Mouse (Mus musculus) small intestine, adult 2 months (tissue): ENCODE data around the gene Trabd2b. TPM values are rescaled to one million over a fixed set of nuclear protein-coding genes. Genes with fewer than 3 reads are reported as not detected.

Experiments
- H3K27ac ChIP-seq: fragments of 200-500 bp; 2 replicates; pipeline ENCODE4 v1.5.1; 2012; ENCODE audit warnings: low read depth, low read length, control low read depth, inconsistent platforms; ENCODE audit not compliant: insufficient read depth
- H3K27me3 ChIP-seq: fragments of 200-500 bp; 2 replicates; pipeline ENCODE4 v1.6.1; 2012; ENCODE audit warnings: mild to moderate bottlenecking, moderate library complexity, low read length, inconsistent platforms; ENCODE audit not compliant: control insufficient read depth, insufficient read depth
- H3K36me3 ChIP-seq: fragments of 200-500 bp; 2 replicates; pipeline ENCODE4 v1.6.1; 2012; ENCODE audit warnings: mild to moderate bottlenecking, low read length, control low read depth, inconsistent platforms; ENCODE audit not compliant: control insufficient read depth, insufficient read depth
- H3K4me1 ChIP-seq: fragments of 200-500 bp; 2 replicates; pipeline ENCODE4 v1.6.1; 2012; ENCODE audit warnings: low read length, inconsistent platforms, mixed read lengths; ENCODE audit not compliant: control insufficient read depth, insufficient read depth, insufficient read length
- H3K4me3 ChIP-seq: fragments of 200-500 bp; 2 replicates; pipeline ENCODE4 v1.5.1; 2012; ENCODE audit warnings: low read depth, mild to moderate bottlenecking, control low read depth, inconsistent platforms, low read length, moderate library complexity
- CTCF ChIP-seq: fragments of 200-500 bp; IDR thresholded peaks from 2 replicates; pipeline ENCODE4 v1.5.1; 2012; ENCODE audit warnings: low read depth, mild to moderate bottlenecking, control low read depth, inconsistent platforms, low read length, moderate library complexity, mixed read lengths; ENCODE audit not compliant: insufficient replicate concordance, insufficient read length; ENCODE audit errors: extremely low read depth
- POLR2A ChIP-seq: fragments of 200-500 bp; IDR thresholded peaks from 2 replicates; pipeline ENCODE4 v1.6.1; 2012; ENCODE audit warnings: low read depth, mild to moderate bottlenecking, control low read depth, inconsistent platforms, low read length, moderate library complexity
- WGBS: fragments of 180-500 bp; shearing (Covaris S2); methylation state at CpG from one replicate; pipeline ENCODE4 v1.1.7; 2018; 5-methylcytosine and 5-hydroxymethylcytosine counted together
- polyA plus RNA-seq: library from polyadenylated mRNA; depleted of rRNA; stranded (reverse); fragments of >200 nt; gene quantifications from 2 replicates; pipeline ENCODE4 v1.2.3, GENCODE M21; 2012

Gene Trabd2b
- polyA plus RNA-seq, 1 experiment = 0.32 TPM

DNA sequence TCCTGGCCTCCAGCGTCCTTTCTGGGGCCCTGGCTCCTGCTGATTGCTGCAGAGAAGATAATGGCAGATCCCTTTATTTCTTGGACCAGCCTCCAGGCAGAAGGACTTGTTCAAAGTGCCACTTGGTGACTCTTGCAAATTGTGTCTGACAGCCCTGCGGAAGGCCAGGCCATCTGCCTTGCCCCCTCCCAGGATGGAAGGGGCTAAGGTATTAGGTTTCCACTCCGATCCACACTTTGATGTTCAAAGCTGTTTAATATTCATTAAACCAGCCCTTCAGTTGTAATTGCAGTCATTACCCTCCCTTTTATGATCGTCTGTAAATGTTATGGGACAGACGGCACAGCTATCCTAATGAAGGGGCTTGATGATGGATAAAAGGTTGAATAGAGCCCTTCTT lies 75.0 kb downstream of the Trabd2b start:
- H3K36me3 ChIP-seq = no peaks in the 10 kb centered on the region
- H3K4me1 ChIP-seq = no peaks in the 10 kb centered on the region
- no peak overlapping the region for H3K4me3 ChIP-seq
- WGBS = 50% methylated on average over 5 of the region's 5 CpGs
- no peaks in the 10 kb centered on the region for H3K27me3 ChIP-seq
- TF ChIP-seq POLR2A = no peak
- TF ChIP-seq CTCF = no peak
- H3K27ac ChIP-seq = no peak overlapping the region

DNA sequence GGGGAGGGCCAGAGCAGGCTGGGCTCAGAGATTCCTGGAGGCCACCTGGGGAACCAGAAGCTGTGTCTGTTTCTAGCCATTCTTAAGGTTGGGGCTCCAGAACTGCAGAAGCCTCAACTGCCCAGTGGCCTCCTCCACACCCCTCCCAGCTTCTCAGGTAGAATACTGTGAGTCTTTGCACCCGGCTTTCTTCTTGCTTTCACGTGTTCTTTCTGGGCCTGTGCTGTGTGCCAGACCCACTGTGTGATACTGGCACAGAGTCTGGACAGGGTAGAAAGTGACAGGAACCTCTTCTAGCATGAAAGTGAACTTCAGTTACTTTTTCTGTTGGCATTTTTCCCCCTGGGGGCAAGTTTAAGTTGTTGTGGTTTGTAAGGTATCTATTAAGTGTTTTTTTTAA lies 77.6 kb downstream of the Trabd2b start:
- no peak overlapping the region for H3K4me3 ChIP-seq
- no peaks in the 10 kb centered on the region for H3K36me3 ChIP-seq
- no peaks in the 10 kb centered on the region for H3K27me3 ChIP-seq
- TF ChIP-seq CTCF (no peak), POLR2A (no peak)
- WGBS = 67% methylated on average over 2 of the region's 2 CpGs
- 0 out of 2 replicates have a peak, but pooled peaks cover 2% of the 10 kb centered on the region for H3K4me1 ChIP-seq
- H3K27ac ChIP-seq = no peak overlapping the region

GRCm38 (mm10) chr4:114485996-114486395 lies 79.5 kb downstream of the Trabd2b start:
- no peaks in the 10 kb centered on the region for H3K36me3 ChIP-seq
- no peaks in the 10 kb centered on the region for H3K27me3 ChIP-seq
- TF ChIP-seq CTCF (no peak), POLR2A (no peak)
- 0 out of 2 replicates have a peak, but pooled peaks cover 2% of the 10 kb centered on the region for H3K4me1 ChIP-seq
- 72% methylated on average over 5 of the region's 5 CpGs for WGBS
- H3K27ac ChIP-seq = no peak overlapping the region
- H3K4me3 ChIP-seq = no peak overlapping the region

DNA sequence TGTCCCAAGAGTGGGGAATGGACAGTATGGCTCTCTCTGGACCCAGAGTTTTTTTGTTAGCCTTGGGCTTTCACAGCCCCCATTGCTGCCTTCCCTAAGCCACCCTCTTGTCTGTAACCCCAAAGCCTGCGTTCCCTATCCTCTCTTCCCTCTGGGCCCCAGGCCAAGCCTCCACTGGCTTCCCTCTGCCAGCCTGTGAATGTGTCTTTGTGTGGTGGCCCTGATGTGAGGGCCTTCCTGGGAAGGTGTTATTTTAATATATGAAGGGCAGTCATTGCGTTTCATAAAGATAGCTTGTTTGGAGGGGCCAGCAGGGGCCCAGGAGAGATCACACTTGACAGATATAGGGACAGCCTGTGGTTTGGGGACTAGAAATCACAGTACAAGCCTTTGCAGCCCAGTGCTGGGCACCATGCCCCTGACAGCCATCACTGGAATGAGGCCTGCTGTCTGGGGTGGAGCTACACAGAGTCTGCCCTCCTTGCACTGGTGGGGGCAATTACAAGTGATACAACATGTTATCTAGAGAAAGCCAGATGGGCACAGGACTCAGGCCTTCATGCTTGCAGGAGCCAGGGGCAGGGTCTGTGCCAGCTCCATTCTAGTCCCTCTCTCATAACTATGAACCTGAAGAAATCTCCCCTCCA lies 80.5 kb downstream of the Trabd2b start:
- Histone ChIP-seq H3K27me3 (no peaks in the 10 kb centered on the region), H3K36me3 (no peaks in the 10 kb centered on the region), H3K27ac (no peak overlapping the region), H3K4me3 (no peak overlapping the region), H3K4me1 (0 out of 2 replicates have a peak, but pooled peaks cover 2% of the 10 kb centered on the region)
- TF ChIP-seq POLR2A = no peak
- TF ChIP-seq CTCF = no peak
- WGBS = 52% methylated on average over 2 of the region's 2 CpGs

- Histone ChIP-seq H3K4me1 (0 out of 2 replicates have a peak, but pooled peaks cover 2% of the 10 kb centered on the region), H3K36me3 (no peaks in the 10 kb centered on the region), H3K27ac (no peak overlapping the region), H3K4me3 (no peak overlapping the region), H3K27me3 (no peaks in the 10 kb centered on the region)
- 68% methylated on average over 3 of the region's 3 CpGs for WGBS
- TF ChIP-seq CTCF (no peak), POLR2A (no peak)
Measured at GRCm38 (mm10) chr4:114487701-114488100, 81.2 kb downstream of the Trabd2b start.

DNA sequence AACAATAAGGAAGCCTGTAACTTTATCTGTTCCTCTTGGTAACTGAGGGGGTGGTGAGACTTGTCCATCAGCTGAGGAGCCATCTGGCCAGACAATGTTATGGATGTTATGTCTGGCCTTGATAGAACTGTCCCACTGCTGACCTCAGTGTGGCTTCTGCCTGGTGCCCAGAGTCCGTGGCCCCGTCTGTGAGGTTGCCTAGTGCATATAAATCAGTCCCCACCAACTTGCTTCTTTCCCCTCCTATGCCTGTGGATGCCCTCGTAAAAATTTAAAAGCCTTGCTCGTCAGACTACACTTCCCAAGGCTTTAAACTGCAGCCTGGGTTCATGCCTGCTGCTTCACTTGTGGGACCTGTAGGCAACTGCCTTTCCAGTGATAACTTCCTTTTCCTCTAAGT lies 85.6 kb downstream of the Trabd2b start:
- Histone ChIP-seq H3K4me1 (0 out of 2 replicates have a peak, but pooled peaks cover under 1% of the 10 kb centered on the region), H3K27ac (no peak overlapping the region), H3K27me3 (no peaks in the 10 kb centered on the region), H3K36me3 (no peaks in the 10 kb centered on the region), H3K4me3 (no peak overlapping the region)
- no peak for TF ChIP-seq CTCF
- WGBS = 72% methylated on average over 4 of the region's 4 CpGs

- TF ChIP-seq CTCF (no peak), POLR2A (no peak)
- H3K4me1 ChIP-seq = no peaks in the 10 kb centered on the region
- H3K4me3 ChIP-seq = no peak overlapping the region
- no peaks in the 10 kb centered on the region for H3K27me3 ChIP-seq
- 80% methylated on average over 2 of the region's 2 CpGs for WGBS
- no peaks in the 10 kb centered on the region for H3K36me3 ChIP-seq
- H3K27ac ChIP-seq = no peak overlapping the region
Measured at GRCm38 (mm10) chr4:114494035-114494434, 87.5 kb downstream of the Trabd2b start.
